Mouse (Mus musculus) cerebellum, adult 2 months (tissue): ENCODE measurements around the gene Egln1.

Source experiments
- CTCF ChIP-seq: fragments of 200-500 bp; IDR thresholded peaks from 2 replicates; pipeline ENCODE4 v1.5.1; 2011; ENCODE audit warnings: low read depth, mild to moderate bottlenecking, control low read depth, low read length, moderate library complexity, borderline replicate concordance; ENCODE audit not compliant: insufficient read depth
- POLR2A ChIP-seq: fragments of 200-500 bp; IDR thresholded peaks from 2 replicates; pipeline ENCODE4 v1.6.1; 2011; ENCODE audit warnings: low read length, control low read depth, borderline replicate concordance; ENCODE audit not compliant: insufficient read depth

GRCm38 (mm10) chr8:124930086-124930485 lies 19.0 kb downstream of the Egln1 start:
- TF ChIP-seq CTCF (no peak), POLR2A (no peak)
